Mouse (Mus musculus) brain, embryonic 14.5 days (tissue): ENCODE data around the gene Cxcl15.

ENCODE experiments used
- CTCF ChIP-seq: fragments of 200-500 bp; IDR thresholded peaks from 2 replicates; pipeline ENCODE4 v1.5.1; 2012; ENCODE audit warnings: inconsistent platforms, mild to moderate bottlenecking, moderate library complexity, borderline replicate concordance; ENCODE audit not compliant: insufficient read depth, insufficient read length; ENCODE audit errors: extremely low read depth
- POLR2A ChIP-seq: fragments of 200-500 bp; IDR thresholded peaks from 2 replicates; pipeline ENCODE4 v1.6.1; 2012; ENCODE audit warnings: mild to moderate bottlenecking, inconsistent platforms, borderline replicate concordance; ENCODE audit not compliant: poor library complexity, insufficient read depth, insufficient read length, severe bottlenecking; ENCODE audit errors: extremely low read depth

- TF ChIP-seq CTCF, result no peak
- no peak for TF ChIP-seq POLR2A
Observed at GRCm38 (mm10) chr5:90807176-90807950, 13.0 kb downstream of the Cxcl15 start.
